Mouse (Mus musculus): ENCODE results near the gene Eef1akmt2.

The Eef1akmt2 gene

DNA sequence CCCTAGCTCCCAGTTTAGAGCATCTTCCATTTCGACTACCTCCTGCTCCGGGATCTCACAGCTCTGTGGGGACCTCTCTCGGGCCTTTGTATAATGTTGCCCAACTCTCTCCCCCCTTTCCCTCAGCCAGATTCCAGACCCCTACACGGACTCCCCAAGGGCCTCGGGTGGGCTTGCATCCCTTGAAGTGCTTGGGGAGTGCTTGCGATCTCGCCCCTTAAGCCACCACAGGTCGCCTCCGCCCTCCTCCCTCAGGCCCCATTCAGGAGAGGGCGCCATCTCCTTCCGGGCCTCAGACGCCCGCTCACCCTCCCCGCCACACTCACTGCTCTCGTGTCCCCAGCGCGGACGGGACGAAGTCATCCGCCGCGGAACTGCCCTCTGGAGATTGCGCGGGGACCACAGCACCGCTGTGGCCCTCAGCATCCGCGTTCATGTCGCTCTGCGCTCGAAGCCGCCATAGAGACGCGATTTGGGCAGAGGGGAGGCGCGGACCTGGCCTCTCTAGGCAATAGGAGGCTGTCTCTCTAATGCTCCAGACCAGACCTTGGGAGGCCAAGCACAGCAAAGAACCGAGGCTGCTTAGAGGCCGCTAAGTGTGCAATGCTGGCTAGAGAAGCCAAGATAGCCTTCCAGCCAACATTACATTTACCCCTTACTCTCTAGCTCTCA lies at the start of gene Eef1akmt2:
Gene Eef1akmt2 (minus strand): TSS at position 501 of the 672 bp plus-strand sequence.
- DNase-seq (ENCODE audit: low spot score): peak; percentile 72

DNA sequence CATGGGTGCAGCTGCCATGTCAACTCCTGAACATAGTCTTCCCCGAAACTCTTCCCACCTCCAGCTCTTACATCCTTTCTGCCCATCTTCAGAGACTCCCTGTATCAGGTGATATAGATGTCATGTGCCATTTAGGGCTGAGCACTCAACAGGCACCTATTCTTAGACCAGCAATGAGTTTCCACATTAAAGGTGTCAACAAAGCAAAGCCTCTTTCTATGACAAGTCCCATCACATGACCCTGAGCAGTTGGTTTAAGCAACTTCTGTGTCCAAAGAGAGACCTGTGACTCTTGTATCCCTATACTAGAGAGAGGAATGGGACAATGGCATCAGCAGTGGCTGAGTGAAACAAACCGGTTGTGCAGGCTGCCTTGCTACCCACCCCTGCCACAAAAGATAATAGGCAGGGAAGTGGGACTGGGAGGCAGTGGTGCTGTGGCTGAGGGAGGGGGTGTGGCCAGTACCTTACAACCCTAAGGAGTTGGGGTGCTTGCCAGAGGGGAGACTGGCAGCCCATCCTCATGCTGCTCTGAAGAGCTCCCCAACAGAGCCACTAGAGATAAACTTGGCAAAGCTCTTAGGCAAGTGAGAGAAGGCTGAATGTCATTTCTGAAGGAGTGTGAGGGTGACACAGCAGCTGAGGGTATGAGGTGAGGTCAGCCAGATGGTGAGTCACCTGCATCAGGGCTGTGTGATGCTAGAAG lies 48.5 kb upstream of the Eef1akmt2 start:
- no peak for DNase-seq (ENCODE audit: low spot score)

- no peak for DNase-seq (ENCODE audit: low spot score)
Measured at GRCm38 (mm10) chr7:132898234-132898633, 45.8 kb upstream of the Eef1akmt2 start.

DNA sequence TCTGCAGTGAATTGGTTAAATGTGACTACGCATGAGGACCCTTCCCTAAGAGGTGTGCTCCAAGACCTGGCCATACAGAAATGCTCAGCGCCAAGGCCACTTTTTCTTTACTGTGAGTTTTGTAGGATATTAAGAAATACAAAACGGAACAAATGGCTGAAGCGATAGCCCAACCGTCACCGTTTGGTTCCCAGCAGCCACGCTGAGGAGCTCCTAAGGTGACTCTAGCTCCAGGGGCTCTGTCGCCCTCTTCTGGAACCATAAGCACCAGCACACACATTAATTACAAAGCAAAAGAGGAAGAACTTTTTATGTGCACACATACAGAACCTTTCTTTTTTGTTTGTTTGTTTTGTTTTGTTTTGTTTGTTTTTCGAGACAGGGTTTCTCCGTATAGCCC lies 44.8 kb upstream of the Eef1akmt2 start:
- DNase-seq (ENCODE audit: low spot score): no peak

DNA sequence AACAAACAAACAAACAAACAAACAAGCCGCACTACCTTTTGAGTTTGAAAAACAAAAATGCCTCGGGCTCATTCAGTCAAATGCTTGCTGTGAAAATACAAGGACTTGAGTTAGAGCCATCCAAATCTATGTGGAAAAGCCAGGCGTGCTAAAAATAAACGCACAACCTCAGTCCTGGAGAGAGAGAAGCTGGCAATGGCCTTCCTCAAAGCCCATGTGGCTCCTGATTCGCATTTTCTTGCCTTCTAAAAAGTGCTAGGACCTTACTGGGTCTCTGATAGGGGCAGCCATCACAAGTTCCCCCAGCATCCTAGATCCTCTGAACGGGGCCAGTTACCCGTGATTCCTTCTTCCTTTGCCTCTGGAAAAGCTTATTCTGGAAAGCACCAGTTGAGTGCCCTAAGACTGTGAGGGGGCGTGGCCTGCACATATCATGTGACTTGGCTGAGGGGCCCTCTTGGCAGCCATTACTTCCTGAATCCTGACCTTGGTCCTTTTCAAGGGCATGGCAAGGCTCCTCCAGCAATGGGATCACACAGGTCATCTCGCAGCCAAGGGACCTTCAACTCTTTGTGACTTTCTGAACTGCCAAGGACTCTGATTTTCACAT lies 43.8 kb upstream of the Eef1akmt2 start:
- DNase-seq (ENCODE audit: low spot score): no peak

DNA sequence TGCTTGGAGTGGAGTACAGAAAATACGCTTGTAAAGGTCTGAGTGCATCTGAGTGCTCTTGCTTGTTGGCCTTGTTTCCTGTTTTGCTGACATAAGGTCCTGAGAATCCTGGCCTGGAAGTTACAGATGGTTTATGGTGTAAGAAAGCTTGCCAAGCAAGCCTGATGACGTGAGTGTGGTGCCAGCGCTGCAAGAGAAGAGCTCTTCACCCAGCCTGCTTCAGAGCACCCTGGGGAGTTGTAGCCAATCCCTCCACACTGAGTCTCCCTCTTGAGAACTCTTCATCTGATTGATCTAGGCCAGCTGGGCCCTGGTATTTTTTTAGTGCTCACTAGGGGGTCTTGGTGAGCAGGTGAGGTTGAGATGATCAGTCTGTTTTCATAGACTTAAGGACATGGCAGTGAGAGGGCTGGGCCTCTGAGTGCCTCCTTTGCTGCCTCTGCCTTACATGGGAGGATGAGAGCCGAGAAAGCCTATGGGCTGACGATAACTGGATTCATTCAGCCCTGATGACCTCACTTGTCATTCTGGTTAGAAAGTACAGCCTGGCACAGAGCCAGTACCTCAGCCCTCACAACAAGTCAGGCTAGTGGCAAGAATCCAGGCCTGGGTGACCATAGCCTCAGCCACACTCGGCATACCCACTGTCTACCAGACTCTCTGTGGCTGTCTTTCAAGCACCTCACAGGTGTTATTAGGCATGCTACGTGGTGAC lies 42.5 kb upstream of the Eef1akmt2 start:
- no peak for DNase-seq (ENCODE audit: low spot score)

DNA sequence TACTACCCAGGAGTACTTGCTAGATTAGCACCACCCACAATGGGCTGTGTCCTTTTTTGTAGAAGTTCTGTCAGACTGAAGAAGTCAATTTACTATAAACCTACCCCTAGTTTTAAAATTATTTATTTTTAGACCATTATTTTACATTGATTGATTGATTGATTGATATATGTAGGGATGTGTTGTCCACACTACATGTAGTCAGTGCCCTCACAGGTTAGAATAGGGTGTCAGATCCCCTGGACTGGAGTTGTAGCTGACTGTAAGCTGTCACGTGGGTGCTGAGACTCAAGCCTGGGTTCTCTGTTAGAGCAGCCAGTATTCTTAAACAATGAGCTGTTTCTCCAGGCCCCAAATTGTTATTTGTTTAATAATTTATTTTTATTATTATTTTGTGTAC lies 40.9 kb upstream of the Eef1akmt2 start:
- no peak for DNase-seq (ENCODE audit: low spot score)

DNA sequence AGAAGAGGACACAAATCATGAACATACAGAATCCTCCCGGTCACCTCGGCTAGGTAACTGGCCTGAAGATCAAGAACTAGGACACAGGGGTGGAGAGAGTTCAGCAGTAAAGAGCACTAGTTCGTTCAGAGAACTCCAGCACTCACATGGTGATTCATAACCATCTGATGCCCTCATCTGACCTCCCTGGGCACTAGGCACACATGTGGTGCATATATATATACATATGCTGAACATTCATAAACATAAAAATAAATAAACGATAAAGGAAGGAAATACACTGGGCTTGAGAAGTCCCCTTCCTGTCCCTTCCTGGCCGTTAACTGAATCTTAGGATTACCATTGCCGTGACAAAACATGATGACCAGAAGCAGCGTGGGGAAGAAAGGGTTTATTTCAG lies 40.3 kb upstream of the Eef1akmt2 start:
- no peak for DNase-seq (ENCODE audit: low spot score)

DNA sequence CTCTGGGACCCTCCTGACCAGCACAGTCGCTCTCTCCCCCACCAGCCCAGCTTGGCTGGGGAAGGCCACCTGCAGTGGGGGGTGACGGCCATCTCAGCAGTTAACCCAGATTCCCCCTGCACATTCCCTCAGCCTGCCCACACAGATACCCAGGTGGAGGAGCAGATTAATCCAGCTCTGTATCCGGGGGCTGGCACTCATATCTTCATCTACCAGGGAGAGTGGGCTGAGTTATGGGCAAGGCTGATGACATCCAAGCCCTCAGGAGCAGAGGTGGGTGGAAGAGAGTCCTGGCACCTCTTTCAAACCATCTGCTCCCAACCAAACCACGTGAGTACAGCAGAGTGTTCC lies 39.8 kb upstream of the Eef1akmt2 start:
- DNase-seq (ENCODE audit: low spot score): no peak

DNA sequence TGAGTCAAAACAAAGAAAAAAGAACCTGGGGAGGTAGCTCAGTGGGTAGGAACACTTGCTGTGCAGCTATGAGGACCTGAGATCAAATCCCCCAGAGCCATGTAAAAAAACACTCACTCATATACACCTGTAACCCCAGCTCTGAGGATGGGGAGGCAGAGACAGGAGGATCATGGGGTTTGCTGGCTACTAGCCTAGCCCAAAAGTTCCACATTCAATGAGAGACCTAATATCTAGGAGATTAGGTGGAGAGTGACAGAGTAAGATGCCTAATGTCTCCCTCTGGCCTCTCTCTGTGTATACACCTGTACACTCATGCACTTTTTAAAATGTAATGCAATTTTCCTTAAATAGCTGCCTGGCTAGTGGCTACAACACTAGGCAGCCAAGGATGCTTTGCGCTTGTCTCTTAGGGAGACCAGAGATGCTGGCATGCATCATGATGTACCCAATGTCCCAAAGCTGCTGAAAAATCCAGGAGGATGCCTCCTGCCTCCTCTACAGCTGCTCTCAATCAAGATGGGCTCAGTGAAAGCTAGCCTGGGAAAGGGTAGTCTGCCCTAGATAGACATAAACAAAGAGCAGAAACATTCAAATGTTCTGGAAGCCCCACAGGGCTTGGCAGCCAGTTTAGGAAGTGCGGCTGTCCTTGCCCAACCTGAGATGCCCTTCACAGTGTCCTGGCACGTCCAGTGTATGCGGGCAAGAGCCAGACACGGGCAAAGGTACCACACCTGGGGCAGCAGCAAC lies 39.3 kb upstream of the Eef1akmt2 start:
- no peak for DNase-seq (ENCODE audit: low spot score)

DNA sequence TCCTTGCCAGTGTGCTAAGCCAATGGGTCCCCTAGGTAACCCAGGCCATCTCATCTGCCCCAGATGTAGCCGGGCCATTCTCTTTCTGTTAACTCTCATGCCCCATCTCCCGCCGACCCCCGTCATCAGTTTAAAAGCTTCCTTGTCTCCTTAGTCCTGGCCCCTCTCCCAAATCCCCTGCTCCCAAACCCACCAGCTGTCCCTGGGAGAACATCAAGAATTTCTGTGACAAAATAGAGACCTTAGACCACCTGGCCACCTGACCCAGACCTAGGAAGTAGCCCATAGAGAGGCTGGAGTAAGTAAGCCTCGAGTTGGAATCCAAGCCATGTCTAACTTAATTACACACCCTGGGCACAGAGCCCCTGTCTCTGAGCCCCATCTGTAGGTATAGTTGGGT lies 37.7 kb upstream of the Eef1akmt2 start:
- DNase-seq (ENCODE audit: low spot score): no peak

GRCm38 (mm10) chr7:132889691-132890090 lies 37.2 kb upstream of the Eef1akmt2 start:
- no peak for DNase-seq (ENCODE audit: low spot score)

DNA sequence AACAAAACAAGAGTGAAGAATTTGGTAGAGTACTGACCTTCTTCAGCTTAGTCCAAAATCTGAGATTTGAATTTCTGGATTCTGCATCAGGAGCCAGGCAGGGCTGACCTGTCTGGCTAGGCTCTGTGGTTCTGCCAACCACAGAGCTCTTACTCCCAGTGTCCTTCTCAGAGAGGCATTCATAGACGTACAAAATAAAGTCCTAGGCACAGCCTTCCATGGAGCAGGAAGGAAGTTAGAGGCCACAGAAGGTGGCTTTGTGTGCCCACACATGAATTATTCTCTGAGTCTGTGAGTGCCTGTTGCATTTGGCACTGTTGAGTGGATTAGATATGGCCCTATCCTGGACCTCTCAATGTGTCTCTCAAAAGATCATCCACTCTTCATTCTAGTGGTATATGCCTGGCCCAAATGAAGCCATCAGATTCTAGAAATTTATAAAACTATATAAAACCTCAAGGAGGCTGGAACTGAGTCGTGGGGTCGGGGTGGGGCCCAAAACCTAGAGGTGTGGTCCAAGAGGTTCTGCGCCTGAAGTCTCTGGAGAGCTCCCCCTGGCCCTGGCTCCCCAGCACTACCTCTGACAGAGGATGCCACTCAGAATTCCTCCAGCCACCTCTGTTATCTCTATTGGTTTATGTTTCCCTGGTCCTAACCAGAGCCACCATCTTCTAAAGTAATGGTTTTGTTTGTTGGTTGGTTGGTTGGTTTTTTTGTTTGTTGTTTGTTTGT lies 36.2 kb upstream of the Eef1akmt2 start:
- DNase-seq (ENCODE audit: low spot score): no peak

- no peak for DNase-seq (ENCODE audit: low spot score)
Measured at GRCm38 (mm10) chr7:132888052-132888451, 35.6 kb upstream of the Eef1akmt2 start.

- no peak for DNase-seq (ENCODE audit: low spot score)
Measured at GRCm38 (mm10) chr7:132887019-132887804, 34.7 kb upstream of the Eef1akmt2 start.

- no peak for DNase-seq (ENCODE audit: low spot score)
Measured at GRCm38 (mm10) chr7:132884031-132884430, 31.6 kb upstream of the Eef1akmt2 start.

GRCm38 (mm10) chr7:132882343-132882742 lies 29.9 kb upstream of the Eef1akmt2 start:
- no peak for DNase-seq (ENCODE audit: low spot score)

DNA sequence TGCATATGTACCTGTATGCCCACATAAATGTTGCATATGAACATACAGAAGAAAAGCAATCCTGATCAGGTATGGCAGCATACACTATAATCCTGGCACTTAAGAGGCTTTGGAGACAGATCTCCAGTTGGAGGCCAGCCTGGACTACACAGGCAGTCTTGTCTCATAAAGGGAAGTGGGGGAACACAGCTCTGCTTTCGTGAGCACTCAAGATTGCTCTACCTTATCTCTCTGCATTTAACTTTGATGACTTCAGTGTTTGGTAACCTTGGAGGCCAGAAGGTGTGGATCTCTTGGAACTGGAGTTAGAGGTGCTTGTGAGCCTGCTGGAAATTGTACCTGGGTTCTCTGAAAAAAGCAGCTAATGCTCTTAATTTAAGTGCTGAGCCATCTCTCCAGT lies 27.8 kb upstream of the Eef1akmt2 start:
- DNase-seq (ENCODE audit: low spot score): no peak

GRCm38 (mm10) chr7:132875391-132876086 lies 23.1 kb upstream of the Eef1akmt2 start:
- DNase-seq (ENCODE audit: low spot score): no peak

DNA sequence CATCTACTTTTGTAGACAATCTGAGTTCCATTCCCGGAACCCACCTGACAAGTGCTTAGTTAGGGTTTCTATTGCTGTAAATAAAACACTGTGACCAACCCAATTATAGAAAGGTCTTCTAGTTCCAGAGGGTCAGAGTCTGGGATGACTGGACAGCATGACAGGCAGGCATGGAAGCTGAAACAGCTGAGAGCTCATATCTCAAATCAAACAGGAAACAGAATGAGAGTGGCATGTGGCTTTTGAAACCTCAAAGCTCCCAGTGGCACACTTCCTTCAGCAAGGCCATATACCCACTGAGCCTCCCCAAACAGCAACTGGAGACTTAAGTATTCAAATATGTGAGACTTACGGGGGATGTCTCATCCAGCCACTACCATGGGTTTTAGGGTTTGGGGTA lies 20.6 kb upstream of the Eef1akmt2 start:
- no peak for DNase-seq (ENCODE audit: low spot score)

Data from ovary, postnatal 10 days (tissue).